Mouse (Mus musculus) stomach, embryonic 14.5 days (tissue): ENCODE measurements around the gene Xab2. TPM values are rescaled to one million over a fixed set of nuclear protein-coding genes. Genes with fewer than 3 reads are reported as not detected.

Experiments
- ATAC-seq: fragments of 200-750 bp; cut with Nextera tagmentation; 2 replicates; pipeline ENCODE4 v1.8.0; 2017; ENCODE audit warnings: low read depth, moderate TSS enrichment; ENCODE audit not compliant: insufficient number of reproducible peaks, insufficient read depth, low FRiP score
- H3K27ac ChIP-seq: fragments of 300-500 bp; sonication (generic); 2 replicates; pipeline ENCODE4 v1.5.1; 2014; ENCODE audit warnings: mild to moderate bottlenecking, low read length, moderate library complexity, mixed read lengths
- H3K27me3 ChIP-seq: fragments of 300-500 bp; sonication (generic); 2 replicates; pipeline ENCODE4 v1.6.1; 2014; ENCODE audit warnings: low read length, control low read depth, mixed read lengths; ENCODE audit not compliant: control insufficient read depth, insufficient read depth
- H3K36me3 ChIP-seq: fragments of 300-500 bp; sonication (generic); 2 replicates; pipeline ENCODE4 v1.6.1; 2014; ENCODE audit warnings: mild to moderate bottlenecking, control low read depth, low read length, moderate library complexity, mixed read lengths; ENCODE audit not compliant: control insufficient read depth, insufficient read depth
- H3K4me1 ChIP-seq: fragments of 300-500 bp; sonication (generic); 2 replicates; pipeline ENCODE4 v1.6.1; 2014; ENCODE audit warnings: low read length, control low read depth, mixed read lengths; ENCODE audit not compliant: control insufficient read depth, insufficient read depth
- H3K4me2 ChIP-seq: fragments of 300-500 bp; sonication (generic); replicated peaks from 2 replicates; pipeline ENCODE4 v1.6.1; 2014; ENCODE audit warnings: low read depth, low read length, control low read depth
- H3K4me3 ChIP-seq: fragments of 300-500 bp; sonication (generic); 2 replicates; pipeline ENCODE4 v1.5.1; 2014; ENCODE audit warnings: low read depth, low read length, control low read depth
- H3K9ac ChIP-seq: fragments of 300-500 bp; sonication (generic); replicated peaks from 2 replicates; pipeline ENCODE4 v1.6.1; 2014; ENCODE audit warnings: low read depth, mild to moderate bottlenecking, control low read depth, low read length, moderate library complexity, mixed read lengths
- H3K9me3 ChIP-seq: fragments of 300-500 bp; sonication (generic); 2 replicates; pipeline ENCODE4 v1.6.1; 2016; ENCODE audit warnings: low read depth, low read length, control low read depth; ENCODE audit not compliant: control insufficient read depth
- WGBS: fragments of 180-500 bp; shearing (Covaris S2); extraction: QIAGEN DNeasy Blood & Tissue Kit; methylation state at CpG from one replicate; pipeline ENCODE4 v1.1.7; 2014; 5-methylcytosine and 5-hydroxymethylcytosine counted together
- polyA plus RNA-seq: library from polyadenylated mRNA; unstranded; fragments of >200 nt; fragmentation: Nextera tagmentation; extraction: Ambion mirVana; gene quantifications from 2 replicates; pipeline ENCODE4 v1.2.1, GENCODE M21; 2014

Gene Xab2
- polyA plus RNA-seq, 1 experiment from 2014 or later, result 49.7 TPM

GRCm38 (mm10) chr8:3652845-3653244 is 31.7 kb upstream of the Xab2 start:
- no peak overlapping the region for H3K27ac ChIP-seq
- H3K36me3 ChIP-seq, result no peaks in the 10 kb centered on the region
- H3K4me3 ChIP-seq, result no peak overlapping the region
- no peak overlapping the region for H3K4me2 ChIP-seq
- H3K27me3 ChIP-seq, result no peaks in the 10 kb centered on the region
- no peak overlapping the region for H3K9ac ChIP-seq
- ATAC-seq, result no peak
- H3K9me3 ChIP-seq, result no peaks in the 10 kb centered on the region
- no peaks in the 10 kb centered on the region for H3K4me1 ChIP-seq
- WGBS, result 63% methylated on average over 3 of the region's 3 CpGs

DNA sequence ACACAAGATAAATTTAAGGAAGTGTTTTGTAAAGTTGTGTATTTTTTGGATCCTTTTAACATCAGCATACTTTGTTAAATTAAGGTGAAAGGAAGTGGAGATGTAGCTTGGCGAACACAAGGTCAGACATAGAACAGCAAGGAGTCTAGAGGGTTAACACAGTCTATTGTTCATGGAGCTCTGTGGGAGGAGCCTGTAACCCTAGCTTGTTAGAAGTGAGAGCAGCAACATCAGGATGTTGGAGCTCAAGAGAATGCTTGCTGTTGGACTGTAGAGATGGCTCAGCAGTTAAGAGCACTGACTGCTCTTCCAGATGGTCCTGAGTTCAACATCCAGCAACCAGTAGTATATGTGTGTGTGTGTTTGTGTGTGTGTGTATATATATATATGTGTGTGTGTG is 27.9 kb upstream of the Xab2 start:
- Histone ChIP-seq H3K9ac (no peak overlapping the region), H3K27me3 (no peaks in the 10 kb centered on the region), H3K36me3 (no peaks in the 10 kb centered on the region), H3K9me3 (no peaks in the 10 kb centered on the region), H3K27ac (no peak overlapping the region), H3K4me3 (no peak overlapping the region), H3K4me1 (no peaks in the 10 kb centered on the region), H3K4me2 (no peak overlapping the region)
- no peak for ATAC-seq
- WGBS, result 37% methylated on average over 1 of the region's 1 CpGs

DNA sequence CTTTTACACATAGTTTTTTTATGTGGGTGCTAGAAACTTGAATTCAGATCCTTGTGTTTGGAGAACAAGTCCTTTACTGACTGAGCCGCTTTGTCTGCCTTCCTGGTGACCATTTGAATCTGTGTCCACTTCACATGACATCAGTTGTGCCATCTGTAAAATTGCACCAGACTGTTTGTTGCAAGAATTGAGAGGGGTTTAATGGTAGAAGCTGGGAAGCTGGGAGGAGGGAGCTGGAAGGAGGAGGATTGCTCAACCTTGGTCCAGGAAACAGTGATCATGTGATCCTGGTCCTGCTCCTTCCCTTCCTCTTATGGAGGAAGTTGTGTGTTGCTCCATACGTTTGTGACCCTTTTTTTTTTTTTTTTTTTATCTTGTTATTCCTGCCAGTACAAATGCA is 27.2 kb upstream of the Xab2 start:
- Histone ChIP-seq H3K27me3 (no peaks in the 10 kb centered on the region), H3K9ac (no peak overlapping the region), H3K9me3 (no peaks in the 10 kb centered on the region), H3K4me1 (no peaks in the 10 kb centered on the region), H3K4me2 (no peak overlapping the region), H3K4me3 (no peak overlapping the region), H3K36me3 (no peaks in the 10 kb centered on the region), H3K27ac (no peak overlapping the region)
- WGBS, result 81% methylated on average over 2 of the region's 2 CpGs
- ATAC-seq, result no peak

GRCm38 (mm10) chr8:3647561-3647960 is 26.4 kb upstream of the Xab2 start:
- Histone ChIP-seq H3K4me3 (no peak overlapping the region), H3K27me3 (no peaks in the 10 kb centered on the region), H3K9ac (no peak overlapping the region), H3K4me2 (no peak overlapping the region), H3K27ac (no peak overlapping the region), H3K9me3 (no peaks in the 10 kb centered on the region), H3K4me1 (no peaks in the 10 kb centered on the region), H3K36me3 (no peaks in the 10 kb centered on the region)
- WGBS, result 68% methylated on average over 4 of the region's 4 CpGs
- ATAC-seq, result no peak

DNA sequence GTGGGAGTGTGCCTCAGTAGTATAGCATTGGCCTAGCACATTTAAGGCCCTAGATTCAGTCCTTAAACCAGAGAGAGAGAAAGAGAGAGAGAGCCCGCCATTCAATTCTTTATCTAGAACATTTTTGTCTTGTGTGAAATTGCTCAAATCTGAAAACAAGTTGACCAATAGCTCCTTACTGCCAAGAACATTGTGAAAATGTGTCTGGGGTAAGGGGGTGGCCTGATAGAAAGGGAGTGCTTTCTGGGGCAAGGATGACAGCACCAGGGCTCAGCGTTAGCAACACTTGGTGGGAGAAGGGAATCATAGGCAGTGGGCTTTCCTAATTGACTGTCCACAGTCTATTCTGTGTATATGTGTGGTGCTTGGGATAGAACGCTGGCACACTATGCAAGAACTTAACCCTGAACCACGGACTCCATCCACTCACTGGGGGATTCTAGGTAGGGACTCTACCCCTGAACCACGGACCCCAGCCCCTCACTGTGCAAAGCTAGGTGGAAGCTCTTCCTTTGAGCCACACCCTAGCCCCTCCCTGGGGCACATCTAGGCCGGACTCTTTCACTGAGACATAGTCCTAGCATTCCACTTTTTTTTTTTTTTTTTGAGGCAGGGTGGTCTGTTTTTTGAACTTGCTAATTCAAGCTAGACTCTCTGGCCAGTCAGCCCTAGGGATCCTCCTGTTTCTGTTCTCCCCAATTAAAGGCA is 25.9 kb upstream of the Xab2 start:
- Histone ChIP-seq H3K9me3 (no peaks in the 10 kb centered on the region), H3K4me1 (no peaks in the 10 kb centered on the region), H3K27ac (no peak overlapping the region), H3K4me3 (no peak overlapping the region), H3K9ac (no peak overlapping the region), H3K36me3 (no peaks in the 10 kb centered on the region), H3K4me2 (no peak overlapping the region), H3K27me3 (no peaks in the 10 kb centered on the region)
- no peak for ATAC-seq
- WGBS, result 78% methylated on average over 6 of the region's 6 CpGs

GRCm38 (mm10) chr8:3645804-3646203 is 24.7 kb upstream of the Xab2 start:
- Histone ChIP-seq H3K4me1 (no peaks in the 10 kb centered on the region), H3K9me3 (no peaks in the 10 kb centered on the region), H3K4me2 (no peak overlapping the region), H3K36me3 (no peaks in the 10 kb centered on the region; the same call in 1 of the 2 replicates), H3K27ac (no peak overlapping the region), H3K27me3 (no peaks in the 10 kb centered on the region), H3K9ac (no peak overlapping the region), H3K4me3 (no peak overlapping the region)
- 0 out of 2 replicates have a peak, but pooled peaks have one; percentile 39 for ATAC-seq
- 23% methylated on average over 5 of the region's 5 CpGs for WGBS

DNA sequence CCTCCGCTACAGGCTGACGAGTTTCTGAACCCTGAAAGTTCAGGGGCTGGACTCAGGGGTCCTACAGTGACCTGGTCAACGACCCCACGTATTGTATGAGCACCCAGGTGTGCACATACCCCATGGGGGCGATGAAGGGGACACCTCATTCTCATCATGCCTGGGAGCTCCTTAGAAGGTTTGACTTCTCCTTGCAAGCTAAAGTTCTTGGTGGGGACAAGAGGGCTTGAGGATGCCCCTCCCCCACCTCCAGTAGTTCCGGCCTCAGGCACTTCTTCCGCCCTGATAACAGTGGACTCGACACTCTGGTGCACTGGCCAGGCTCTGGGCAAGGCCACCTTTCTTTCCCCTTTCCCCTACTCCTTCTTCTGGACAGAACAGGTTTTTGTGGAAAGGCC is 10.4 kb upstream of the Xab2 start:
- H3K4me1 ChIP-seq, result no peaks in the 10 kb centered on the region
- peak overlapping the region; percentile 53 for H3K4me2 ChIP-seq
- no peaks in the 10 kb centered on the region for H3K9me3 ChIP-seq
- peak; percentile 37 for ATAC-seq
- peak overlapping the region; percentile 41; the same call in 1 of the 2 replicates for H3K9ac ChIP-seq
- WGBS, result 11% methylated on average over 8 of the region's 8 CpGs
- no peak overlapping the region for H3K27ac ChIP-seq
- H3K27me3 ChIP-seq, result no peaks in the 10 kb centered on the region
- H3K36me3 ChIP-seq, result peaks cover 4% of the 10 kb centered on the region; the same call in 1 of the 2 replicates
- H3K4me3 ChIP-seq, result peak overlapping the region; percentile 56

DNA sequence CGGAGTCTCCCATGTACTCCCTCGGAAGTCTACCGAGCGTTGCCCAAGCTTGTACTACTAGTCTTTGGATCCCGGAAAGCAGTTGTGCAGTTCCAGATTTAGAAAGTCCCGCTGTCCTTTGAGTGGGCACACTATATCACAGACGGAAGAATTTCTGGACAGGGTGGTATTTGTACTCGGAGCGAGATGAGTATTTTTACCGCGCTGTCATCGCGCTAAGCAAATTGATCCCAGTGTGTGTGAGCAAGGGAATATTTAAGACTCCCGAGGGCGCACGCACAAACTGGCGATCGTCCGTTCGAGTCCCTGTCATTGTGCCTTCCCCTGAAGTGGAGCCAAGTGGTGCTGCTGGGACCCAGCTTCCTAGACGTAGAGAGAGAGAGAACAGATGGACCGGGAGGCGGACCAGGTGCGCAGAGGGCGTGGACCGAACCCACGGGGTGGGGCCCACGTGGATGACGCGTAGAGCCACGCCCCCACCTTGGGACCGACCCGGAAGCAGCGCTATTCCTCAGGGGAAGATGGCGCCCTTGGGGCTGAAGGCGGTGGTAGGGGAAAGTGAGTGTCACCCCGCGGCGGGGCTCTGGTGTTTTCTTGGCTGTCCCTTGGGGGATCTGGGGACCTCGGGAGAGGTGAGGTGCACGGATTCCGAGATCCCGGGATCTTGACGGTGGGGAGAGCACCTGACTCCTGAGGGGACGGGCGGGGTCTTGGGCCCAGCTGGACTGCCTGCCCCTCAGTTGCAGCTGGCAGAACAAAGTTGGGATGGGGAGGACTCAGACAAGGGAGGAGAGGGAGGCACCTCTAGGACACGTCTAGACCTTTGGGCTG is 9.7 kb upstream of the Xab2 start, which contains the start of gene Stxbp2:
Stxbp2 (plus strand) TSS at position 309 of the 831 bp plus-strand sequence.
- Histone ChIP-seq H3K36me3 (peaks cover under 1% of the 10 kb centered on the region; the same call in 1 of the 2 replicates), H3K27me3 (no peaks in the 10 kb centered on the region), H3K4me2 (peak within 1 kb of the TSS; percentile 53), H3K4me3 (peak within 1 kb of the TSS; percentile 56), H3K27ac (no peak within 1 kb of the TSS), H3K9me3 (no peaks in the 10 kb centered on the region), H3K4me1 (no peaks in the 10 kb centered on the region), H3K9ac (peak within 1 kb of the TSS; percentile 41; the same call in 1 of the 2 replicates)
- ATAC-seq, result peak; percentile 93
- WGBS, result 6% methylated on average over 47 of the region's 47 CpGs
